Mouse (Mus musculus) gastrocnemius, postnatal 4 days (tissue): ENCODE measurements around the gene Ercc8. TPM values are rescaled to one million over a fixed set of nuclear protein-coding genes. Genes with fewer than 3 reads are reported as not detected.

Experiments
- DNase-seq, 2 experiments: peaks; one replicate each; pipeline ENCODE4 v3.0.0; 2021 to 2022; ENCODE audit warnings: low spot score in 2 of 2, mixed read lengths in 2 of 2
- total RNA-seq, 2 experiments: library from RNA; stranded (reverse); gene quantifications; 2 replicates each; pipeline ENCODE4 v1.2.3; 2021

Gene Ercc8
- total RNA-seq, 2 experiments from 2014 or later: 13.5 to 13.7 TPM

DNA sequence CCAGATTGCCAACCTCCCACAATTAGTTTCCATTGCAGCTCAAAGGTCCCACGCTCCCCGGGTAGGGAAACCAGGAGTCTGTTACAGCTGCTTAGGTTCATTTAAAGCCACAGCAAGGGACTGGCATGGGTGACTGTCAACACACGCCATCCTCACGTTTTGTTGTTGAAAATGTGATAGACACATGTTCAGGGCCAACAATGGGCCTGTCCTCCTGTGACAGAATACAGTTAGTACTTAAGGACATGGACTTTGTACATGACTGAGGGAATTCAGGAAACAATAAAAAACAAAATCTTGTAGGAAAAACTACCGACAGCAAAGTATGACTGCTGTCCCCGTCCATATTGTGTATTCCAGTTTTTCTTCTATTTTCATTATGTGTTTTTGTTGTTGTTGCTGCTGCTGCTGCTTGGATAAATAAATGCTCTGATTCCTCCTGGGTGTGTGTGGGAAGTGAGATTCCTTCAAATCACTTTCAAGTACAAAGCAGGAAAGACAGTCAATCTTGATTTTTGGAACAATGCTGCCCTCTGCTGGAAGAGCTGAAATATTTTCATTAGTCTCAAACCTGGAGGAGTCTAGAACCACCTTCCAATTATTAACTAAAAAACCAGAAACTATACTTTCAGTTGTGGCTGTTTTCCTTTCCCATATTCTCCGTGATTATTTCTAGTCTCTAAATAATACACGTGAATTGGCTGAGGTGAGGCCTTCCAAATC lies 5.7 kb upstream of the Ercc8 start:
- peak in 1 of 2 experiments; percentile 39 for DNase-seq

DNA sequence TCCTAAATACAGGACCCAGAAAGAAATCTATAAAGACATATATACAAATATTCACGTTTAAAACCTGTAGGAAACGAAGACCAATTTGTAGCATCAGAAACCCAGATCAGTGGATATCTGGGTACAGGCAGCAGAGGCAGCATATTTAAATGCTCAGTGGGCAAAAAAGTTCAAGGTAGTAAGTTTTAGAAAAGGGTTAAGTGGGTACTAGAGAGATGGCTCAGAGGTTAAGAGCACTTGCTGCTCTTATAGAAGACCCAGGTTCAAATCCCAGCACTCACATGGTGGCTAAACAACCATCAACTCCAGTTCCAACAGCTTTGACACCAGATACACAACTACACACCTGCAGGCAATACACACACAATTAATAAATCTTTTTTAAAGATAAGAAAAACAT lies 1.4 kb upstream of the Ercc8 start:
- DNase-seq: no peak

DNA sequence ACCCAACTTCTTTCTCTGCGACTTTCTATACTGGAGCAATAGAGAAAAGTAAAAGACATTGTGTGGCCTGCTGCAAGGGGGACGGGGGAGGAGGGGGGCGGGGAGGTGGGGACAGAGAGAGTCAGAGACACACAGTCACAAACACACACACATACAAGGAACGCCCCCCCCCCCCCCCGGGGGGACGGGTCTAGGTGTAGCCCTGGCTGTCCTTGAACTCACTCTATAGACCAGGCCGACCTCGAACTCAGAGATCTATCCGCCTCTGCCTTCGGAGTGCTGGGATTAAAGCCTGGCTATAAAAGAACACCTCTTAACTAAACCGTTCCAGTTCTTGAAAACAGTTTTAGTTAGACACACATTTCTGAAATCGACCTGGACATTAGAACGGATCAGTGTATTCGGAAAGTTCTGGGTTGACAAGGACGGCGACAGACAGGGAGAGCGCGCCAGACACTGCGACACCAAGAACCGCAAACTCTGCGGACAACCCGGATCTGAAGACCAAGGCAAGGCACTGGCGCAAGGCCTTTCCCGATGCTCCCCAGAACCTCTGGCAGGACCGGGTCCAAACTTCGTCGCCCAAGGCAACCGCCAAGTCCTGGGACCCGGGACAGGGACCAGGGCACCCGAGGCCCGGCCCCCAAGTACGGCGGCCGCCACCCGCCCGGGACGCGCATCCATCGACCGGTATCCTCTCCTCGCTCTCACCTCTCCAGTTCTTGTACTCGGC lies 633 bp upstream of the Ercc8 start:
- DNase-seq: peak; percentile 21 to 41

DNA sequence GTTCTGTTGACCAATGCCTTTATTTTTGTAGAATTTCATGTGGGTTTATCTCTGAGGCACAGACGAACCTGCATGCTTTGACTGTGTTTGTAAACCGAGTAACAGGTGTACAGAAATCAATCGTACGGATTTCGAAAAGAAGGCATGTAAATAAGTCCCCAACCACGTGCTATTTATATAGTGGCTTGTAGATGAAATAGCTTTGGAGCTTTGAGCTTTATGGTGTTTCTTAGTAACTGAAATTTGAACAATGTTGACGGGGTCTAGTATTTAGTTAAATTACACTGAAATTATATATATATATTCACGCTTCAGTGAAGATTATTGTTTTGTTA lies 677 bp downstream of the Ercc8 start:
- no peak for DNase-seq

DNA sequence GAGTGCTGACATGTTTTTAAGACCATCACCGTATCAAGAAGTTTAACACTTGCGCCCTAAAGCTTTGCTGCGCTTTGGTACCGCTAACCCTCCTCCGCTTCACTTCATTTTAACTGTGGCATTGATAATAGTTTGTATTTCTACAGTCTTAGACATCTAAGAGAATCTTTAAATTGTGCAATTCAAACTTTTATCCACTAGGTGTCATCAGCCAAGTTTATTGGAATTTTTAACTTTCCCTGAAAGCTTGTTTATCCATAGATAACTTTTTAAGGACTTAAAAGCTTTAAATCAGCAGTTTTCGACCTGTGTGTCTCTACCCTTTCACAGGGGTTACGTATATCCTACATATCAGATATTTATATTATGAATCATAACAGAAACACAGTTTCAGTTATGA lies 1.4 kb downstream of the Ercc8 start:
- DNase-seq: no peak

DNA sequence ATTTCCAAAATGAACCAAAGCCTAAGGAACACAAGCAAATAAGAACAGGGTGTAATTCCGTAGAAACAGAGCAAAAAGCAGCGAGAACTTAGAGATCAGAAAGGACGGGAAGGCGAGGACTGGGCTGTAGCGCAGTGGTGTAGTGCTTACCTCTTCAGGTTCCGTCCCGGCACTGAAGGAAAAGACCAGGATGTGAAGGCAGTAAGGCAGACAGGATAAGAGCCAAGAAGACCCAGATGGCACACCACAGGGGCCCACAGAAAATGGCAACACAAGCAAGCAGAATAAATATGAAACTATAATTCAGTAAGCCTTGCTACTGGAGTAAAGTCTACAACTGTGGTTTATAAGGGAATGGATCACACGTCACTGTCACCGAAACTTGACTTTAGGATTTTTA lies 5.4 kb downstream of the Ercc8 start:
- DNase-seq: no peak

DNA sequence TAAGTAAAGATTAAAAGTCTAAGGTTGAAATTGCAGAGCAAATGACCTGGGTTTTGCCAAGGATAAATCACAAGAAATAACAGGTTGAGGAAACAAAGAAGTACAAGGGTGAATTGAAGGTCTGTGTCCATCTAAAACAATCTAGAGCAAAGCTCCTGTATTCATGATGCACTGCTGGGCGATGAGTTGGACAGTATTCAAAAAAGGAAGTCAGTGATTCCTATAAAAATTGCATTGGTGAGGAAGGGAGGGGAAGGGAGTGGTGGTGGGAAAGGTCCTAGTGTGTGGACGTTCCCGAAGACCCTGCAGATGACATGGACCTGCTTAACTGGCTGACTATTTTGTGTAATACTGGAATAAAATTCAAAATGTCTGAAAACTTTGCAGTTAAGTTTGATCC lies 6.1 kb downstream of the Ercc8 start:
- no peak for DNase-seq

DNA sequence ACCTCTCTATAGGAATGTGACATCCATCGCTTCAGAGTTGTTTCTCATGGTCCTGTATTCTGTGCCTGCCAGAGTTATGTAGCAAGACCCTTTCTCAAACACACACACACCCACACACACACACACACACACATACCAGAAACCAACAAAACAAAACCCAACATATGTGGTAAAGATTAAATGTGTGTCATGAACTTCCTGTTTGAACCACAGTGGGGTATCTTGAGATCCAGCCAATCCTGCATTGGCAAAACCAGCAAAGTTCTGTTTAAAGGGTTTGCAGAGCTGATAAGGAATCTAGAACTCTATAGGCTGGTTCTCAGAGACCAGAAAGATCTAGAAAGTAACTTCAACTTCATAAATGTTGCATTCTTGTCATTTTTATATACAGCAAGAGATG lies 11.5 kb downstream of the Ercc8 start:
- DNase-seq: no peak

DNA sequence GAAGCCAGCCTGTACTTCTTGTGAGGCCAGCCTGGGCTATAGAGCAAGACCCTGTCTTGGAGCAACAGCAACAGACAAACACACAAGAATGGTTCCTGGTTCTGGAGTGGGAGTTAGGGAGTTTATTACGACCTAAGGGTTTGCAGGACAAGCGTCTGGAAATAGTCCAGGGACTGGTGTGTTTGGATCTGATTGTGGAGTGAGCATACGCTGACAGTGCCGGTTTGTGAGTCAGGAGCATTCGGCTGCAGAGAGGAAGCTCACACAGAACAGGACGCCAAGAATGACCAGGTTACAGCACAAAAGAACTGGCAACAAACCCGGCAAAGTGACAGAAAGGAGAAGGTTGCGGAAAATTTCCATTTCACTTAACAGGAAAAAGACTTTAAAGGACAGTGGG lies 12.0 kb downstream of the Ercc8 start:
- no peak for DNase-seq

DNA sequence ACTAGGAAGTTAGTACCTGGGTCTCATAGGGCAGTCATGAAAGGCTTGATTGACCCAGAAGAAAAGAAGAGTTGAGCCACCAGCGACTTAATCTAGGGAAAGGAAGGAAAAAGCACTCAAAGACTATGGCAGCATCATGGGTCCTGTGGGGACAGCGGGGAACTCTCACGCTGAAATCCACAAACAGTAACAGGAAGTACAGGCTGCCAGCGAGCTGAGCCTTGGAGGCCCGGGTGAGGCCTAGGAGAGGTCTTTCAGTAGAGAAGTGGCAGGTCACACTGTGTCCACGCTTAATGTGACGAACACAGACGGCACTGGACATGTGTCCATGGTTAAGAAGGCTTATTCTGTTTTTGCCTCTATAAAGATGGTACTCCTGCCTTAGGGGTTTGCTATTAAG lies 21.1 kb downstream of the Ercc8 start:
- no peak for DNase-seq

DNA sequence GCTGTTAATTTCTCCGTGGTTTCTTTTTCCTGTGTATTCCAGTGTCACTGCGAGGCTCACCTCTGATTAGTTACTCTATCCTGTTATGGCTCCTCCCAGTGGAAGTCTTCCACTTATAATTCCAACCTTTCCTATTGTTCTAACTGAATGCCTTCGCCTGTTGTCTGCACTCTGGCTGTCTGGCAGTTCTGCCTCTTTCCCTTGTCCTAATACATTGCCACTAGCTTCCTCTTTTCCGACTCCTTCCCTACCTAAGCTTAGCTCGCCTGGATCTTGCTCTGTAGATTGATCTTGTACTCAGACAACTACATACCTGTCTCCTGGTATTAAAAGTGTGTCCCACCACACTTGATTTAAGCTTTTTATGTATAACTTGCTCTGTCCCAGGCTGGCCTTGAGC lies 22.3 kb downstream of the Ercc8 start:
- no peak for DNase-seq

DNA sequence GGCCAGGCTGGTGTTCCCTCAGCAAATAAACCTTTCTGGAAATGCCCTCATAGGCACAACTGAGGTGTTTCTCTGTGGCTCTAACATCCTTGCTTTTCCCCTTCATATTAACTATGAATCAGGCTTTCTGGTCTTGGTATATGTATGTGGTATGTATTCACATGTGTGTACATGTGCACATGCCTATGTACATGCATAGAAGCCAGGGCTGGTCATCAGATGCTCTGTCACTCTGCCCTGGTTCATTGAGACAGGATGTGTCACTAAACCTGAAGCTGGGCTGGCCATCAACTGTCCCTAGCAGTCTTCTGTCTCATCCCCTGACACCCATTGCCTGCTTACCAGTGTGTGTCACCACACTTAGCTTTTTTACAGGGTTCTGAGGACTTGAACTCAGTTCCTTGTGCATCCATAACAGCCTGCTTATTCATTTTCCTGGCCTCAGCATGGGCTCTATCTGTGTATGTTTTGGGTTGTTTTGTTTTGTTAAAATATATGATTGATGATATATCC lies 26.3 kb downstream of the Ercc8 start:
- DNase-seq: no peak

DNA sequence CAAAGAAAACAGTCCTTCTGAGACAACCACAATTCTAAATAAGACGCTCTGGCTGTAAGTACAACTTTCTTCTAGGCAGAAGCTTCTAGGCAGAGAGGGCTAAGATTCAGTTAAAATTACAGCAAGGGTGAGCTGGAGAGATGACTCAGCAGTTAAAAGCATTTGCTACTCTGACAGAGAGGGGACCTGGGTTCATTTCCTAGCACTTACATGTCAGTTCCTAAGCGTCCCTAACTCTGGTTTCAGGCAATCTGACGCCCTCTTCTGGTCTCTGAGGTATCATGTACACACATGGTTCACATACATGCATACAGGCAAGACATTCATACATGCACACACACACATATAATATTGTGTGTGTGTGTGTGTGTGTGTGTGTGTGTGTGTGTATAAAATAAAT lies 27.0 kb downstream of the Ercc8 start:
- DNase-seq: no peak

DNA sequence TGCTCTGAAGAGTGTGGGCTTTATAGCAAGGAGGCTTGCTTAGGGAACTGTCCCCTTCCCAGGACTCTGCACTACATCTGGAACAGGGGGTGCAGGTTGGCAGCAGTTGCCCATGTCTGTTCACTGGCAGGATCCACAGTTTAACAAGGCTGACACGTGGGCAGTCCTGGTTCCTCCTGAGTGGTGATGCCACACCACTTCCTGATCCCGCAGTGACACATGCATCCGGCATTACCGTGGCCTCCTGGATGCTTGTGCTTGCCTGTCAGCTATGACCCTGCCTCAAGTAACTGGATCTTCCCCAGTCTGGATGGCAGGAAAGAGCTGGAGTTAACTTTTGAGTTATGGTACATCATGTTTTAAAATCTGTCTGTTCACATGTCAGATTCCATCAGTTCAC lies 29.5 kb downstream of the Ercc8 start:
- DNase-seq: no peak

DNA sequence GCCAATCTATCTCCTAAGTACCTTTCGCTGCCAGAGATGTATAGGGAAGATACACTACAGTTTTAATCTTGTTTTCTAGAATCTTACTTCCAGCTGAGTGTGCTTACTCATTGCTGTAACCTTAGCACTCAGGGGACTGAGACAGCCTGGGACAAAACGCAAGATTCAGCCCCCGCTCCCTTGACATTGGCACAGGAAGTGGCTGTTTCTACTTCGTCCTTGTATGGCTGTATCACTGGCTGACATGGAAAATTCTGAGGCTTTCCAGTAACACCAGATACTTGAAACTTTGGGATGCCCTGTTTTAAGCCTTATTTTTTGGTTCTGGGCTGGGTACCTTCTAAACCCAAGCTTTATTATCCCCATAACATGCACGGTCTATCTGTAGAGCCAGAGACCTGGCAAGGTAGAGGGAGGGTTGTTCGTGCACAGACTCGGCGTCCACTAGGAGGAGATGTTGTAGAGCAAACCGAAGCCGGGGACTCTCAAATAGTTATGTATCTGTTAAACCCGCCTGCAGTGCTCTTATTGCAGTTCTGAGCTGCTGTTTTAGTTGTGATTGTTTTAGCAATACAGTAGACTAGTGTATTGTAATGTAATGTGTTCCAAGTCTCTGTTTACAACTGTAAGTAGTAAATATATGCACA lies 32.7 kb downstream of the Ercc8 start:
- peak in 1 of 2 experiments; percentile 39 for DNase-seq

DNA sequence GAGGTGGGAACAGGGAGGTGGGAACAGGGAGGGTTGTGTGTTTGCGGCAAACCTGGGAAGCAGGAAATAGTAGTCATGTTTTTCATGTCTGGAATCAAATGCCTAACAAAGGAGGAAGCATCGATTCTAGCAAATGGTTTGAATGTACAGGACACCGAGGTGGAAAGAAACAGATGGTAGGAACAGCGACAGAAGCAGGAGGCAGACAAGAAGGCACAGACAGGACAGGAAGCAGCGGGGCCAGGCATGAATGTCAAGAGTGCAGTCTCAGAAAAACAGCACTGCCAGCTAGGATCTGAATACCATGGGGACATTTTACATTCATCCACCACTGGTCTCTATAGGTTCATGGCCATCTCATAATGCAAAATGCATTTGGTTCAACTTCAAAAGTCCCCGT lies 36.9 kb downstream of the Ercc8 start:
- DNase-seq: no peak

DNA sequence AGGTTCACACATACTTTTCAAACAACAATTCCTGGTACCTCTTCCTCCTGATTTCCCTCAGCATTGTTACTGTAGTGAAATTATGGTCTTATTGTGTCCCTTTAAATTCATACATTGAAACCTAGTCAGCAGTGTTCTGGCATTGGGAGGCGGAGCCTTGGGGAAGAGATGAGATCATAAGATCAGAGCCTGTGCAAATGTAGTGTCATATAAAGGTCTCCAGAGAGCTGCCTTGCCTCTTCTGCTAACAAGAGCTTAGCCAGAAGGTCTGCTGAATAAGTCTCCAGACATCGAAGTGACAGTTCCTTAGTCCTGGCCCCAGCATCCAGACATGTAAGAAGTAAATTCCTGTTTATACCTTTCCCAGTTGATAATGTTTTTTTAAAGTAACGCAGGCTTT lies 46.3 kb downstream of the Ercc8 start:
- no peak for DNase-seq

DNA sequence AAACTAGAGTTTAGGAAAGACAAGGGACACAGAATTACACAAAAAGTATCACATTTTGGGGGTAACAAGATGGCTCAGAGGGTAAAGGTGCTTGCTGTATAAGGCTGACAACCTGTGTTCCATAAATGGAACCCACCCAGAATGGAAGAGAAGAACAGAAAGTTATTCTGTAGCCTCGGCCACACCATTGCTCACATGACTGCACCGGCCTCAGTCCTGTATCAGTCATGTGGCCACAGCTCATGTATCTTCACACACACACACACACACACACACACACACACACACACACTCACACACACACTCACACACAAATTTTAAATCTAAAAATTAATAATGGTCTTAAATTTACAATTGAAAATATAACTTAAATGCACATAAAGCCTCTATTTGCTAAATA lies 48.9 kb downstream of the Ercc8 start:
- DNase-seq: no peak

DNA sequence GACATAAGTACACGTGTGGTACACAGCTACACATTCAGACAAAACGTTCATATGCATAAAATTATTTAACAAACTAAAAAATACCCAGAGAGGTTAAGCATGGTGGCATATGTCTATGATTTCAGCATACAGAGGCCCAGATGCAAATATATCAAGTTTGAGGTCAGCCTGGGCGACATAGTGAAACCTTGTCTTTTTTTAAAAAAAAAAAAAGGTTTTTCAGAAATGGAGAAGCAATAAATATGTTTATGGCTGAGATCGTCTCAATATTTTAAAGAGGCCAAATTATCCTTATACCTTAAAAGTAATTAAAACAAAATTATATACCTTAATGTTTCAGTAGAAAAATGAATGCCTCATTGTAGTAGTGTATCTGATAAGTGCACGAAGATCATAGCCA lies 49.6 kb downstream of the Ercc8 start:
- no peak for DNase-seq

DNA sequence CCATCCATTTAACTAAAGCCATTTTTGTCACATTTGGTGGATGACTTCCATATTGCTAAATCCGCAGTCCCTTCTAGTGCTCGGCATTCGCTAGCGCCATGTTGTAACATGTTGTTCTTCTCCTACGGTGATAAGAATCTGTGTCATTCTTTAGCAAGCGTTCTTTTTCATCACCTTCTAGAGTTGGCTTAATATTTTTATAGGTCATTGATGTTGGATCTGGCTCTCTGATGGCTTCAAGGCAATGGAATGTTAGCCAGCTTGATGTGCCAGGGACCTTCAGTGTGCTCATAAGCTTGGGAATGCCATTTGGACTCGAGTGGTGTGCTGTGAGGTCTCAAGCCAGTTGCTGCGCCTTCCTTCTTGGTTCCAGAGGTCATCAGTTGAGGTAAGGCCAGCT lies 52.4 kb downstream of the Ercc8 start:
- no peak for DNase-seq

DNA sequence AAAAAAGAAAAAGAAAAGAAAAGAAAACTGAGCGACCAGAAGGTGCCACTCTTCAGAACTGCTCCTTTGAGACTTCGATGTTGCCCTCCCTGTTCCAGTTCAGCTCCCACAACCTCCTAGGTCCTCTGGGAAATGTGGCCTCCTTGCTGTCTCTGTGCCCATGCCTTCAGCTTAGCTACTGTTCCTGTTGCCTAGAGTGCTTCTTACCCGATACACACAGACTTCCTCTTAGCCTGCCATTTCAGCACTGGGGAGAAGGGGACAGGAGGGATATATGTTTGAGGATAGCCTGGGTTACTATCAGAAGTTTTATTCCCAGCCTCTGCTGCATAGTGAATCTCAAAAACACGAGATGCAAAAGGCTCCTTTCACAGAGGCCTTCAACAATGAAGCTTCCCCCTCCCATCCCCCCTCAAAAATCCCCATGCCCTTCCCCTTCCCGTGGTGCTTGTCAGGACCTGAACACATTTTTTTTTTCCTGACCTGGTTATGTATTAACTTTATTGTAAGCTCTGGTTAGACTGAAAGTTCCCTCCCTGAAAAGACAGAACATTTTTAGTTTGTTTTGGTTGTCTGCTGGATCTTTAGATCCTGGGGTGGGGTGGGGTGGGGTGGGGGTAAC lies 54.0 kb downstream of the Ercc8 start:
- DNase-seq: no peak

DNA sequence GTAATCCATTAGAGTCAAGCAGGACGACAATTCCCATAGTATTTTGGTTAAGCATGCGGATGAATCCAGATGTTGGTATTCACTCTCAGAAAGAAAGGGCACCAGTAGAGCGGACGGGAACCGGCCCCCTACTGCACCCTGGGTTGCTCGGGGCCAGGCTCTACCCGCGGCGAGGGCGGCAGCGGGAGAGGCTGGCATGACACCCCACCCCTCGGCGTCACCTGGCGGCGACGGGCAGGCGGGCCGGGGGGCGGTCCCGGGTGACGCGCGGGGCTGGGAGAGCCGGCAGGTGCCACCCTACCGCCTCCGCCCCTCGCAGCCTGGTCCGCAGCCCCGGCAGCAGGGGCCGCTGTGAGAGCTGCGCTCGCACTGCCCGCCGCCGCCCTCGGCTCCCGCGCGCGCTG lies 55.6 kb downstream of the Ercc8 start, which contains the start of gene Elovl7:
Gene Elovl7, plus strand, starts transcription at position 324 of the 404 bp plus-strand sequence.
- DNase-seq: peak in 1 of 2 experiments; percentile 57
